Mouse (Mus musculus) bone marrow macrophage, adult 2 months (primary cell): ENCODE results near the gene Ninl.

Experiments used
- CTCF ChIP-seq: IDR thresholded peaks from 2 replicates; pipeline ENCODE4 v1.5.1; 2012; ENCODE audit warnings: low read depth, mild to moderate bottlenecking, low read length, moderate library complexity
- POLR2A ChIP-seq: IDR thresholded peaks from 2 replicates; pipeline ENCODE4 v1.6.1; 2012; ENCODE audit warnings: mild to moderate bottlenecking, low read depth, low read length, borderline replicate concordance

DNA sequence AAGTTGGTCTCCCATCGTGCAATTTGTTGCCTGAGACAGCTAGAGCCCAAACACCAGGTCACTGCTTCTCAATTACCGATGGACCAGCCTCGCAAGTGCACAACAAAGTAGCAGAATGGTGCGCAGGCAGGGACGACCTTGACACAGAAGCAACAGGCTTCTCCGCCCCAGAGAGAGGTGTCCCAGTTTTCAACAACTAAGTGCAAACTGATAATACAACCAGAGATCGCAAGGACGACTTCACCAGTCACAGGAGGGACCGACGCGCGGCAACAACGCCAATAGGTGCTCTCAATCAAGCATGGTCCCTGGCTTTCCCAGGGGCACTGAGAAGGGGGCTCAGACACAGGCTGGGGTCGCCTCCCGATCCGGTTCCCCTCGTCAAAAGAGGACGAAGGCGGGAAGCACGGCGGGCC, 30.7 kb downstream of the Ninl start:
- TF ChIP-seq POLR2A = no peak
- no peak for TF ChIP-seq CTCF
